Mouse (Mus musculus) embryo, embryonic 10.5 days (tissue): ENCODE measurements at regions not wholly inside any gene's neighbourhood (a gene's known extent, or its start where the extent isn't known, plus 50 kb on each side); places are given as distances from the start of the nearest gene placed in this dataset.
"Not testable (repeated sequence)": the region's sequence is repeated elsewhere in the genome, so short reads cannot be mapped to it uniquely, and the experiment has no call there.

ENCODE experiments used
- DNase-seq: peaks from one replicate; pipeline ENCODE4 v3.0.0-alpha.2; 2015; ENCODE audit warnings: low spot score

DNA sequence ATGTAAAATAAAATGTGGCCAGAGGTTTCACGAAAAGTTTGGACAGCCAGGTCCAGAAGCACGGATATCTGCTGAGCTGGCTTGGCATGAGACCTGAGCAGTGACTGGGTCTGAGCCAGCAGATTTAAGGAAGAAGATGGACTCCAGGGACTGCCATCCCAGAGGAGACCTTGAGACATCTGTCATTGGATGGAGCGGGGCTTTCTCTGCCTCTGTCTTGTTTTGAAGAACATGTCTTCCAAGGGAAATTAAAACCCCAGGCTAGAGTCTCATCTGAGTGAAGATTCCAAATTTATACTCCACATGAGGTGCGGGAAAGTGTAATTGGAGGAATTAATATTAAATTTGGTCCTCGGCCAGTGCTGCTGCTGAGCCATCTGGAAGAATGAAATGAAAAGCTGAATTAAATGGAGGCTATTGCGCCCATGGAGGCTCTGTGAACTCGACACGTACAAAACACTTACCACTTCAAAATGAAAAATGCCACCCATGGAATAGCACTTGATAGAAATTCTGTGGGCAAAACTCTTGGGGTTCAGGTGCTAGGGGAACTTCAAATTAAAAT lies 129.8 kb upstream of the Adcy2 start:
- no peak for DNase-seq

DNA sequence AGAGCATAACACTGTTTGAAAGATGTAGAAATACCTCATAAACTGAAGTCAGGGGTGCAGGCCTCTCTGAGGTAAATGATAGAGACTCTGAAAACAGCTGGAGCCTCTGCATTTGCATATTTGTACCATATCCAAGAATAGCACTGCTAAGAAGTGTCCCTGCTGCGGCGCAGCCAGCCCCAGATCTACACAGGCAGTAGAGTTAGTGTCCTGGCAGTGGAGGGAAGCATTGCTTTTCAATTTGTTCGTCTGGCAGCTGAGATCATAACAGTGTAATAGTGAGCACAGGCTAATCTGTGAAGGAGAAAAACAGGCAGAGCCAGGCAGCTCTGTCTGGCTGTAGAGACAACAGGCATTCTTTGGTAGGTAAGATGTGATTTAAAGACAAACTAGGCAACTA lies 128.2 kb upstream of the Adcy2 start:
- no peak for DNase-seq

DNA sequence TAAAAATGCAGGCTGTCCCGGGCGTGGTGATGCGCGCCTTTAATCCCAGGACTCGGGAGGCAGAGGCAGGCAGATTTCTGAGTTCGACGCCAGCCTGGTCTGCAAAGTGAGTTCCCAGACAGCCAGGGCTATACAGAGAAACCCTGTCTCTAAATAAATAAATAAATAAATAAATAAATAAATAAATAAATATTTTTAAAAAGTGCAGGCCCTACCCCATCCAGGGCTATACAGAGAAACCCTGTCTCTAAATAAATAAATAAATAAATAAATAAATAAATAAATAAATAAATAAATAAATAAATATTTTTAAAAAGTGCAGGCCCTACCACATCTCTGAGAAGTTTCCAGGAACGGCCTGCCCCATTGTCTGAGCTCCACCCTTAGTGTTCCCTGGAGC lies 119.4 kb upstream of the Adcy2 start:
- not testable (repeated sequence) for DNase-seq

DNA sequence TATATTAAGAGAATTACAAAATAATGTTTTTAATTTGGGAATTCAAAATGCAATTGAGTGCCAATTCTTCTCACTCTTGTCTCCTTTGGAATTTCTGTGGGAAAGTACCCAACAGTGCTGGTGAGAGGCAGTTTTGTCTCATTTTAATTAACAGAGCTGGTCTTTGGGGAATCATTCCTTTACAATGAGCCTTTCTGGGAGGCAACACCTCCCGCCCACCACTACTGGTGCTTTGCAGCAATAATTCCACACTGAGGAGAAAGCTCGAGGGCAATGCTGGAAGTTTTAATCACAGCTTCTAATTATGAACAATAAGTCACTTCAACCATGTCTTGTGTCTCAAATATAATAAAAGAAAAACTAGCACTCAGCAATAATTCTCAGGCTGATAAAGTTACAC lies 109.8 kb upstream of the Adcy2 start:
- DNase-seq, result no peak

DNA sequence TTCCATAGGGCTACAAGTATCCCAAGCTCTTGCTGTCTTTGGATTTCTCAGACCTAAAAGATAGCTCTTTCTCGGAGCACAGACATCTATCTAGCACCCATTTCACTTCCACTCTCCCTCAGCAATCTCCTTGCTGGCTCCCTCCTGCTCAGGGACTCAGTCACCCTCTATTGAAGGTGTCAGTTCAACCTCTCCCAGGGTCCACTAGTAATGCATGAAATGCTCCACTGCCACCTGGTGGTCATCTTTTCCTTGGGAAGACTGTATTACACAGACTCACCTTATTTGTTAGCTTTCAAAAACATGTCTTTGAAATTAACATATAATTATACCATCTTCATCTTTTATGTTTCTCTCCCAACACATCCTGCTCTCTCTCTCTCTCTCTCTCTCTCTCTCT lies 87.3 kb upstream of the Adcy2 start:
- DNase-seq, result peak; percentile 77

DNA sequence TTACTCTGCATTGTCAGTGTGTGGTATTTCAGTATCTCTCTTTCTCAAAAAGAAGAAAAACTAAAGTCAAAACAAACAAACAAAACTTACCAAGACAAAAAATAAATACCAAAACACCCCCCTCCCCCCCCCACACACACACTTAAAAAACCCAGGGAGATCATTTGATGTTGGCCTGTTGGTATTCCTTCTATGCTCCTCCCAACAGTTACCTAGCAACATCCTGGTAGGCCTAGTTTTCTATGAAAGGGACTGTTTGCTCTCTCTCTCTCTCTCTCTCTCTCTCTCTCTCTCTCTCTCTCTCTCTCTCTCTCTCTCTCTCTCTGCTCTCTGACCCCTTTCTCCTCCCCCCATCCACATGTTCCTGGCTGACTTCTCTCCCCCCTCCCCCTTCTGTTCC lies 71.0 kb upstream of the Adcy2 start:
- DNase-seq, result peak; percentile 4

DNA sequence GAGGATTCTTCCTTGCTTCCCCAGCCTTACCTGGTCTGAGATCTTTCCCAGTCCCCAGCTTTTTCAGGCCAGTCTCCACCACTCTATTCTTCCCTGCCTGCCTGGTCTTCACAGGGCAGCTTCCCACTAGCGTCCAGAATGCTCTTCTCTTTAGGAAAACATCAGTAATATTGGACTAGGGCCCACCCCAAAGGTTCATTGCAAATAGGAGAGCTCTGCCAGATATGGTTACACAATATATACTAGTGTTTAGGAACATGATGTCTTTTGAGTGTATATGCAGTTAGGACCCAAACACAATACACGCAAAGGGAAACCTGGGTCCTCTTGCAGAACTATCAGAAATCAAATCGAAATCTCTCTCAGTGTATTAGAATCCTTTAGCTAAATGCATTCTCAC lies 70.5 kb upstream of the Adcy2 start:
- no peak for DNase-seq

DNA sequence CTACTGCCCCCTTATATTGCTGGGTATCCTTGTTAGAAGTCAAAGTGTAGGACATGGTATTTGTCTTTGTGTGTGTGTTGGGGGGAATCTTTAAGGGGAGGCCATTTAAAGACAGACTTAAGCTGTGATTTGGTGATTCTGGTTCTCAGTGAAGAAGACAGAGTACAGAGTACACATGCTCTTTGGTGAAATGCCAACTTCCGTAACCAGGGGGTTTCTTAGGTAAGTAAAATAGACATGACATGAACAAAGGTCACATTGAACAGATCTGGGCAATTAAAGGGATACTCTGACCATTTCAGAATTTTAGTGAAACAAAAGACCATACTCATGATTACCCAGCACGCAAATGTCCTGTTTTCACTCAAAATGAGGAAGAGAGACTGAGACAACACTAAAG lies 67.3 kb upstream of the Adcy2 start:
- DNase-seq, result no peak

DNA sequence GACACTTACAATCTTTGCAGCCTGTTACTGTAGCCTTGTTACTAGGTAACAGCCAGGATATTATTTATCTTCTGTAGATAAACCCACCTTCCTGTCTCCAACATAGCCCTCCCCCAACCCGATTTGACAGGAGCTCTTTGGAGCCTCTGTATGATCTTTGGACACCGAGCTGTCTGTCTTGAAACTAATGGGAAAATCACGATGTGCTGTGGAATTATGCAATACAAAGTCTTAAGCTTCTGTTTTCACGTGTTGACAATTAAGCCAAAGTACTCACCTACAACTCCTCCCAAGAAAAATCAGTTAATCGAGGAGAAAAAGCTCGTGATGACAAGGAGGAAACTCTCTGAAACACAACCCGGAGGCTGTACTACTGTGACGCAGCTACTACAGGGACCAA lies 65.9 kb upstream of the Adcy2 start:
- DNase-seq, result no peak

DNA sequence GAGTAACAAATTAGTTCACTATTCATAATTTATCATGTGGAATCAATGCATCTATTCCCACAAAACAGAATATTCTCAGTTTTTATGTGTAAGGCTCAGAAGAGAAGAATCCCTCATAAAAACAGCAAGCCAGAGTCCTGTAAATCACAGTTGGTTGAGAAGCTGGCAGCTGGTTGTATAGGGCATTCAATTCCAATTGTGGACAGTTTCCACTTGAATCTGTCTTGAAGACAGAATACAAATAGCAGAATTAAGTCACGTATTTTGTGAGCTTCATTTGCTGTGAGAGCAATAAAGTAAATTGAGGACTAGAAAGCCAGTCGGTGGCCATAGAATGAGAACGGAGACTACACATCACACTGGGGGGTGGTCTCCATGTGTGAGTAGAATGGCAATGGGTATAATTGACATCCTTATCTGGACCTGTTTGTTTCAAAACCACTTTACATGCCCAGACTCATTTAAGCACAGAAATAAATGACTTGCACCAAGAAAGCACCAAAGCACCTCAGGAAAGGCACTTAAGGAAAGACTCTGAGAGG lies 63.4 kb upstream of the Adcy2 start:
- DNase-seq, result no peak

DNA sequence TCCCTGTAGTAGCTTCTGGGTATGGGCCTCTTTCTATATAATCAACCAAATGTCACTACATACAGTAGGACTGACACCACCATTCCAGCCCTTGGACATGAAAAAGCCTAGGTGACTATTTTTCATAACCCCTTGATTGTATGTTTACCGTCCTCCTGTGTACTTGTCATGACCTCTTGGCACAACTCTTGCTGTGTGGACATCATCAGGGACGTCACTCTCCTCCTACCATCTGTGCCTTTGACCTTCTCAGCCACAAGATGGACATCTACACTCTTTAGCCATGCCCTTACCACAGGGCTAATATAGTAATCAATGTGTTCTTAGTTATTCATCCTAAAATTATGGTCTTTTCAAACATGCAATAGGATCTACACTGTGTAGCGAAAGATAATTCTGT lies 62.1 kb upstream of the Adcy2 start:
- DNase-seq, result no peak
